Mouse (Mus musculus) kidney, embryonic 16.5 days (tissue): ENCODE measurements around the gene Htt. TPM values are rescaled to one million over a fixed set of nuclear protein-coding genes. Genes with fewer than 3 reads are reported as not detected.

Experiments
- ATAC-seq: fragments of 200-750 bp; cut with Nextera tagmentation; 2 replicates; pipeline ENCODE4 v1.8.0; 2017; ENCODE audit warnings: moderate TSS enrichment; ENCODE audit not compliant: low FRiP score, low TSS enrichment
- H3K27ac ChIP-seq: fragments of 300-500 bp; sonication (generic); 2 replicates; pipeline ENCODE4 v1.5.1; 2014; ENCODE audit warnings: low read length
- H3K27me3 ChIP-seq: fragments of 300-500 bp; sonication (generic); 2 replicates; pipeline ENCODE4 v1.6.1; 2014; ENCODE audit warnings: low read length, control low read depth, mixed read lengths; ENCODE audit not compliant: insufficient read depth
- H3K36me3 ChIP-seq: fragments of 300-500 bp; sonication (generic); 2 replicates; pipeline ENCODE4 v1.6.1; 2014; ENCODE audit warnings: low read length, control low read depth, mixed read lengths; ENCODE audit not compliant: insufficient read depth
- H3K4me1 ChIP-seq: fragments of 300-500 bp; sonication (generic); 2 replicates; pipeline ENCODE4 v1.6.1; 2014; ENCODE audit warnings: low read length, control low read depth, mixed read lengths; ENCODE audit not compliant: insufficient read depth
- H3K4me2 ChIP-seq: fragments of 300-500 bp; sonication (generic); replicated peaks from 2 replicates; pipeline ENCODE4 v1.6.1; 2014; ENCODE audit warnings: low read depth, low read length
- H3K4me3 ChIP-seq: fragments of 300-500 bp; sonication (generic); 2 replicates; pipeline ENCODE4 v1.5.1; 2014; ENCODE audit warnings: mild to moderate bottlenecking, low read length
- H3K9ac ChIP-seq: fragments of 300-500 bp; sonication (generic); replicated peaks from 2 replicates; pipeline ENCODE4 v1.6.1; 2014; ENCODE audit warnings: low read length
- H3K9me3 ChIP-seq: fragments of 300-500 bp; sonication (generic); 2 replicates; pipeline ENCODE4 v1.6.1; 2016; ENCODE audit warnings: low read length, control low read depth
- WGBS: fragments of 180-500 bp; shearing (Covaris S2); extraction: QIAGEN DNeasy Blood & Tissue Kit; methylation state at CpG from one replicate; pipeline ENCODE4 v1.1.7; 2014; 5-methylcytosine and 5-hydroxymethylcytosine counted together
- polyA plus RNA-seq: library from polyadenylated mRNA; unstranded; fragments of >200 nt; fragmentation: Nextera tagmentation; extraction: Ambion mirVana; gene quantifications from 2 replicates; pipeline ENCODE4 v1.2.1, GENCODE M21; 2015

Htt gene
- polyA plus RNA-seq, 1 experiment from 2014 or later, result 11.1 TPM

DNA sequence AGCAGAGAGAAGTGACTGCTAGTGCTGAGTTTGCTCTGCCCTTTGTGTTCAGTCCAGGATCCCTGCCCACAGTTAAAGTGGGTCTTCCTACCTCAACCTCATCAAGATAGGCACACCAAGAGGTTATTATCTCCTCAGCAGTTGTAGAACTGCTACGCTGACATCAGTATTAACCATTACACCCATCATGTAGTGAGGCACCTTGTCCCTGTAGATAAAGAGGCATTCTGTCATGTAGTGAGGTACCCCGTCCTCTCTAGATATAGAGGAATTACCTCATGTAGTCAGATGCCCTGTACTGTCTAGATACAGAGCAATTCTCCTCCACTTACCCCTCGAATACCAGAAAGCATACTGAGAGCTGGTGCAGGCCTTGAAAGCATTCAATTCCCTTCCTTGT is 119.5 kb downstream of the Htt start:
- 93% methylated on average over 3 of the region's 3 CpGs for WGBS
- H3K36me3 ChIP-seq, result peaks cover 45% of the 10 kb centered on the region
- H3K9ac ChIP-seq, result no peak overlapping the region
- no peak overlapping the region for H3K4me2 ChIP-seq
- H3K4me1 ChIP-seq, result no peaks in the 10 kb centered on the region
- no peak overlapping the region for H3K27ac ChIP-seq
- H3K27me3 ChIP-seq, result no peaks in the 10 kb centered on the region
- no peak overlapping the region for H3K4me3 ChIP-seq
- no peak for ATAC-seq
- H3K9me3 ChIP-seq, result no peaks in the 10 kb centered on the region

DNA sequence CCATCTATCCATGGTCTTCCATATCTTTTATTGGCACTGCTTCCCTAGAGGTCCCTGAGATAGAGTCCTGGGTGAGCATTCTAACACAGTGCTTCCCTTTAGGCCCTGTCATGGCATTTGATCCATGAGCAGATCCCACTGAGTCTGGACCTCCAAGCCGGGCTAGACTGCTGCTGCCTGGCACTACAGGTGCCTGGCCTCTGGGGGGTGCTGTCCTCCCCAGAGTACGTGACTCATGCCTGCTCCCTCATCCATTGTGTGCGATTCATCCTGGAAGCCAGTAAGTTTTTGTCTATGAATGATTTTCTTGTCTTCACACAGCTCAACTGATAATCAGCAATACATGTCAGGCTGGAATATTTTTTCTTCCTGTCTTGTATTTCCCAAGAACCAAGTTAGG is 123.7 kb downstream of the Htt start:
- WGBS, result 84% methylated on average over 3 of the region's 3 CpGs

DNA sequence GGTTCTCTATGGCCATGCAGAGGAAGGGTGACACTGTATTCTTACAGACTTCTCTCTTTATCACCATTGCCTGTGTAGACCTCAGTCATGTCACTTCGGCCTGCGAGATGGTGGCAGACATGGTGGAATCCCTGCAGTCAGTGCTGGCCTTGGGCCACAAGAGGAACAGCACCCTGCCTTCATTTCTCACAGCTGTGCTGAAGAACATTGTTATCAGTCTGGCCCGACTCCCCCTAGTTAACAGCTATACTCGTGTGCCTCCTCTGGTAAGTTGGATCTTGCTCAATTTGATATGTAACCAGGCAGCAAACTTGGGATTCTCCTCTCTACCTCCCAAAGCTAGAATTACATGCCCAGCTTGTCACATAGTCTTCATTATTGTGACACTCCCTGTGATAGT is 127.7 kb downstream of the Htt start:
- no peak overlapping the region for H3K9ac ChIP-seq
- WGBS, result 87% methylated on average over 4 of the region's 4 CpGs
- no peak for ATAC-seq
- no peaks in the 10 kb centered on the region for H3K9me3 ChIP-seq
- no peak overlapping the region for H3K4me2 ChIP-seq
- no peak overlapping the region for H3K4me3 ChIP-seq
- H3K27me3 ChIP-seq, result no peaks in the 10 kb centered on the region
- peaks cover 46% of the 10 kb centered on the region for H3K36me3 ChIP-seq
- no peaks in the 10 kb centered on the region for H3K4me1 ChIP-seq
- H3K27ac ChIP-seq, result no peak overlapping the region

More for the DNA sequence above, 123.7 kb downstream of the Htt start:
- no peak overlapping the region for H3K4me2 ChIP-seq
- no peaks in the 10 kb centered on the region for H3K27me3 ChIP-seq
- H3K27ac ChIP-seq, result no peak overlapping the region
- ATAC-seq, result no peak; the same call in 1 of the 2 replicates
- H3K4me3 ChIP-seq, result no peak overlapping the region
- peaks cover 47% of the 10 kb centered on the region for H3K36me3 ChIP-seq
- H3K9ac ChIP-seq, result no peak overlapping the region
- H3K4me1 ChIP-seq, result no peaks in the 10 kb centered on the region
- no peaks in the 10 kb centered on the region for H3K9me3 ChIP-seq

DNA sequence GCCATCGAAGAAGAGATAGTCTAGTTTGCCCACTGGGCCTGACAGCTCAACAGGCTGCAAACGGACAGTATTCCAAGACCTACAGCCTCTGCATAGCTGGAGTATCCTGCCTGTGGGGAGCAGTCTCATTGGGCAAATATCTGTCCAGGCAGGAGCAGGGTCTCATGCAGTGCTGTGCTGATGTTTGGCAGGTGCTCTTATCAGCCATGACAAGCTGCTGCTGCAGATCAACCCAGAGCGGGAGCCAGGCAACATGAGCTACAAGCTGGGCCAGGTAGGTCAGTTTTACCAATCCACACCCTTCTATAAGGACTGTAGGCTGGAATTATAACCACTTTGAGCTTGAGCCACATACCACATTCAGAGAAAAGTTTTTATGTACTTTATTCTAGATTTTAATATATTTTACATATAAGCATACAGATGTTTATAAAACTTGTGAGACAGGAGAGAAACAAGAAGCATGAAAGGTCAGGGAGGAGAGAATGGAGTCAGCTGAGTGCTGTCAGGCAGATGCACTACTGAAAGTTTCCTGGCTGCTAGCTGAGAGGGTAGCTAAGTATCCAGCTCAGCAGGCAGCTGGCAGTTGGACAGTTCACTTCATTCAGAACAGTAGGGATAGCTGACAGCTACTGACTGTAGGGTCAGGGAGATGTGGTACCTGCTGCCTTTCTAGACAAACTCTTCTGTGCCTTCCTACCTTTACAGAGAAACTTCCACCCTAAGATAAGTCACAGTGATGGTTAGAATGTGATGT is 135.3 kb downstream of the Htt start:
- H3K27ac ChIP-seq, result no peak overlapping the region
- no peaks in the 10 kb centered on the region for H3K9me3 ChIP-seq
- H3K9ac ChIP-seq, result no peak overlapping the region
- peaks cover 55% of the 10 kb centered on the region for H3K36me3 ChIP-seq
- H3K4me2 ChIP-seq, result no peak overlapping the region
- H3K27me3 ChIP-seq, result no peaks in the 10 kb centered on the region
- WGBS, result 89% methylated on average over 3 of the region's 3 CpGs
- no peak overlapping the region for H3K4me3 ChIP-seq
- no peaks in the 10 kb centered on the region for H3K4me1 ChIP-seq
- ATAC-seq, result no peak

DNA sequence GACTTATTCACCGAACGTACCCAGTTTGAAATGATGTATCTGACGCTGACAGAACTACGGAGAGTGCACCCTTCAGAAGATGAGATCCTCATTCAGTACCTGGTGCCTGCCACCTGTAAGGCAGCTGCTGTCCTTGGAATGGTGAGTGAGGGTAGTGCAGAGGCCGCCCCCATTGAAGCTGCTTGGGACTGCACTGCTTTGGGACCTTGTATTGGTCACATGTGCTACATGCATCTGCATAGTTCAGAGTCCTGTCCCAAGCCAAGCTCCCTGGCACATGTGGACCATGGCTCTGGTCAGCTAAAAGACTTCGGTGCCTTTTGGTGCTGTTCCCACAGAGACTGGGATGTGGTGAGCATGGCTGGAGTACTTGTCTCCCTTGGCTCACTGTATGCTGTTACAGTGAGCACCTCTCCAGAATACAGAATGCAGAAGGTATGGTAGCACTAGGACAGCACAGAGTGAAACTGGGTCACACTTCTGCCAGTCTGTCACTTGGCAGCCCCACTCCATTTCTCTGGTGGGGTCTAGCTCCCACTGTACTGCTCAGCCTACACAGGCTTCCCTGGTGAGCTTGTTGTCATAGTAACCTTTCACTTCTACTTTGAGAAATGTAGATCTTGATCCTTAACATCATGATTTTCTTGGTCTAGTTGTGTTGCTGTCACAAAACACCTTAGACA is 138.4 kb downstream of the Htt start:
- no peaks in the 10 kb centered on the region for H3K4me1 ChIP-seq
- 95% methylated on average over 6 of the region's 6 CpGs for WGBS

DNA sequence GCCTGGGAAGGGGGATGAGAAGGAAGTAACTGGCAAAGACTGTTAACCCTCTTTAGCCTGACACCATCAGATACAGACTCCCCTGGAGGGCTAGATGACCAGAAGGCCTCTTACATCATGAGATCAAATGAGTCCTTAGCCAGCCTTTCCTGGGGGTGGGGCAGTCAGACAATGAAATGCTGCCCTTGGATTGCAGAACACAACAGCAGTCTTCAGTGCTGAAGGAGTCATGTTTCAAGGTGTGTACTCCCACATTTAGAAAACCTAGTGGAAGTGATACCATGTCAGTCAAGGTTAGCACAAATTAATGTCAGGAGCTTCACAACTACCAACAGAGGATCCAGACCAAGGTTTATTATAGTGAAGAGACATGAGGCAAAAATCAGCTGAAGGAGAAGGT is 140.8 kb downstream of the Htt start:
- Histone ChIP-seq H3K27ac (no peak overlapping the region), H3K4me3 (no peak overlapping the region), H3K36me3 (peaks cover 77% of the 10 kb centered on the region), H3K9ac (no peak overlapping the region), H3K4me2 (no peak overlapping the region), H3K9me3 (no peaks in the 10 kb centered on the region), H3K27me3 (no peaks in the 10 kb centered on the region), H3K4me1 (no peaks in the 10 kb centered on the region)
- no peak for ATAC-seq

More for the DNA sequence above, 138.4 kb downstream of the Htt start:
- Histone ChIP-seq H3K9ac (no peak overlapping the region), H3K4me3 (no peak overlapping the region), H3K27me3 (no peaks in the 10 kb centered on the region), H3K9me3 (no peaks in the 10 kb centered on the region), H3K27ac (no peak overlapping the region), H3K4me2 (no peak overlapping the region), H3K36me3 (peaks cover 70% of the 10 kb centered on the region)
- ATAC-seq, result no peak

DNA sequence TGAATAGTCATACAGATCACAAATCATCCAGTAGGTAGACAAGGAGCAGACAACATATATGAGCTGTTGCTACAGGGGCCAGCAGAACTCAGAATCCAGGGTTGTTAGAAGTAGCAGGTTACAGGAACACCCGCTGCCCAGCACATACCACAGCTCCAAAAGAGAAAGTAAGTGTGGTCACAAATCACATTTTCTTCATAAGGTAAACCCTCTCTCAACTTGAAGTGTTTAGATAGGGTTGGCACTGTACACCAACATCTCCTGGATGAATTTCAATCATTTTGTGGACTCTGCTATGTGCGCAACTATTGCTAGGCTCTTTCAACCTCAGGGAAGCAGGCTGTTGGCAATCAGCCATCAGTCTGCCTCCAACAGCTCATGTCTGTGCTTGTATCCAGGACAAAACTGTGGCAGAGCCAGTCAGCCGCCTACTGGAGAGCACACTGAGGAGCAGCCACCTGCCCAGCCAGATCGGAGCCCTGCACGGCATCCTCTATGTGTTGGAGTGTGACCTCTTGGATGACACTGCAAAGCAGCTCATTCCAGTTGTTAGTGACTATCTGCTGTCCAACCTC is 141.4 kb downstream of the Htt start:
- Histone ChIP-seq H3K4me3 (no peak overlapping the region), H3K36me3 (peaks cover 77% of the 10 kb centered on the region), H3K27me3 (no peaks in the 10 kb centered on the region), H3K4me2 (no peak overlapping the region), H3K9me3 (no peaks in the 10 kb centered on the region), H3K27ac (no peak overlapping the region), H3K9ac (no peak overlapping the region), H3K4me1 (no peaks in the 10 kb centered on the region)
- no peak for ATAC-seq
- WGBS, result 87% methylated on average over 5 of the region's 5 CpGs

DNA sequence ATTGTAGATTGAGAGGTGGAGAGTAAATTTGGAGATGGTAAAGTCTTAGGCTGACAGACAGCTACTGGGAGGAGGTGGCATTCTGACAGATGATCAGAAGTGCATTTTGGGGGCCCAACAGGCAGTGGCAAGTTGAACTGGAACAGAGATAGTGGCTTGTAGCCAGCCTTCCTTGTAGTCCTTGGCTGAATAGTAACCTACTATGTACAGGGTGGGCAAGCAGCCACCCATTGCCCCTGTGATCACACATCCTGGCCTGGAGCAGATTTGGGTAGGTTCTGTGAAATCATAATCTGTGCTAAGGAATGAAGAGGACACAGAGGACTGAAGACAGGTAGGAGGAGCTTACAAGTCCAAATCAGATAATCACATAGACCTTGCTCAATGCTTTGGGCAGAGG is 142.9 kb downstream of the Htt start:
- no peak for ATAC-seq
- no peak overlapping the region for H3K27ac ChIP-seq
- no peak overlapping the region for H3K9ac ChIP-seq
- no peak overlapping the region for H3K4me3 ChIP-seq
- H3K27me3 ChIP-seq, result no peaks in the 10 kb centered on the region
- H3K4me1 ChIP-seq, result no peaks in the 10 kb centered on the region
- H3K36me3 ChIP-seq, result peaks cover 70% of the 10 kb centered on the region
- no peaks in the 10 kb centered on the region for H3K9me3 ChIP-seq
- H3K4me2 ChIP-seq, result no peak overlapping the region

DNA sequence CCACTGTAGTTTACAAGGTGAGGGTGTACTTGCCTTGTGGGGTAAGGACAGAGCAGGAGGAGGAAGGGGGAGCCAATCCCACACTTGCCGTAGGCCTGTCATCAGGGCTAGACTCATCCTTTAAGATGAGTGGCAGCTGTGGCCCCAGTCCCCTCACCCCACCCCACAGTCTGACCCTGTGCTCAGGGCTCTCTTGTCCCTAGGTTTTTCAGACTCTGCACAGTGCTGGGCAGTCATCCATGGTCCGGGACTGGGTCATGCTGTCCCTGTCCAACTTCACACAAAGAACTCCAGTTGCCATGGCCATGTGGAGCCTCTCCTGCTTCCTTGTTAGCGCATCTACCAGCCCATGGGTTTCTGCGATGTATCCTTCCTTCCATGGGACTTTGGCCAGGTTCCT is 145.7 kb downstream of the Htt start:
- Histone ChIP-seq H3K27me3 (no peaks in the 10 kb centered on the region), H3K4me3 (no peak overlapping the region), H3K9ac (no peak overlapping the region), H3K4me2 (no peak overlapping the region), H3K36me3 (peaks cover 54% of the 10 kb centered on the region), H3K4me1 (no peaks in the 10 kb centered on the region), H3K9me3 (no peaks in the 10 kb centered on the region), H3K27ac (no peak overlapping the region)
- 94% methylated on average over 4 of the region's 4 CpGs for WGBS
- 0 out of 2 replicates have a peak, but pooled peaks have one; percentile 15 for ATAC-seq
